Mouse (Mus musculus) erythroblast, embryonic 14.5 days (primary cell): Measurements from ENCODE around the gene Comp. TPM values are rescaled to one million over a fixed set of nuclear protein-coding genes. Genes with fewer than 3 reads are reported as not detected.

ENCODE experiments used
- H3K27me3 ChIP-seq: 2 replicates; pipeline ENCODE4 v1.6.1; 2012; ENCODE audit warnings: inconsistent platforms; ENCODE audit not compliant: control insufficient read depth
- H3K36me3 ChIP-seq: 2 replicates; pipeline ENCODE4 v1.6.1; 2012; ENCODE audit warnings: mild to moderate bottlenecking, inconsistent platforms; ENCODE audit not compliant: control insufficient read depth
- H3K4me1 ChIP-seq: 2 replicates; pipeline ENCODE4 v1.6.1; 2012; ENCODE audit warnings: inconsistent platforms; ENCODE audit not compliant: control insufficient read depth
- H3K4me3 ChIP-seq: replicated peaks from 2 replicates; pipeline ENCODE3; 2012; ENCODE audit warnings: moderate library complexity, mild to moderate bottlenecking, inconsistent platforms
- H3K9me3 ChIP-seq: 2 replicates; pipeline ENCODE4 v1.6.1; 2012; ENCODE audit warnings: low read length, inconsistent platforms, mixed read lengths; ENCODE audit not compliant: control insufficient read depth
- GATA1 ChIP-seq: IDR thresholded peaks from 2 replicates; pipeline ENCODE4 v1.6.1; 2012; ENCODE audit warnings: low read length, inconsistent platforms, mixed read lengths
- TAL1 ChIP-seq: IDR thresholded peaks from 3 replicates; pipeline ENCODE4 v1.6.1; 2012; ENCODE audit warnings: low read length, inconsistent platforms, mixed read lengths
- polyA plus RNA-seq: library from polyadenylated mRNA; stranded (reverse); fragments of >175 nt; gene quantifications from 2 replicates; pipeline ENCODE4 v1.2.3, GENCODE M21; 2012

Comp gene
- polyA plus RNA-seq, 1 experiment = not detected

GRCm38 (mm10) chr8:70347860-70348420 lies 25.4 kb upstream of the Comp start:
- no peak for TF ChIP-seq GATA1
- TF ChIP-seq TAL1 = no peak
- Histone ChIP-seq H3K4me1 (peaks cover 84% of the 10 kb centered on the region), H3K36me3 (peaks cover 91% of the 10 kb centered on the region)

DNA sequence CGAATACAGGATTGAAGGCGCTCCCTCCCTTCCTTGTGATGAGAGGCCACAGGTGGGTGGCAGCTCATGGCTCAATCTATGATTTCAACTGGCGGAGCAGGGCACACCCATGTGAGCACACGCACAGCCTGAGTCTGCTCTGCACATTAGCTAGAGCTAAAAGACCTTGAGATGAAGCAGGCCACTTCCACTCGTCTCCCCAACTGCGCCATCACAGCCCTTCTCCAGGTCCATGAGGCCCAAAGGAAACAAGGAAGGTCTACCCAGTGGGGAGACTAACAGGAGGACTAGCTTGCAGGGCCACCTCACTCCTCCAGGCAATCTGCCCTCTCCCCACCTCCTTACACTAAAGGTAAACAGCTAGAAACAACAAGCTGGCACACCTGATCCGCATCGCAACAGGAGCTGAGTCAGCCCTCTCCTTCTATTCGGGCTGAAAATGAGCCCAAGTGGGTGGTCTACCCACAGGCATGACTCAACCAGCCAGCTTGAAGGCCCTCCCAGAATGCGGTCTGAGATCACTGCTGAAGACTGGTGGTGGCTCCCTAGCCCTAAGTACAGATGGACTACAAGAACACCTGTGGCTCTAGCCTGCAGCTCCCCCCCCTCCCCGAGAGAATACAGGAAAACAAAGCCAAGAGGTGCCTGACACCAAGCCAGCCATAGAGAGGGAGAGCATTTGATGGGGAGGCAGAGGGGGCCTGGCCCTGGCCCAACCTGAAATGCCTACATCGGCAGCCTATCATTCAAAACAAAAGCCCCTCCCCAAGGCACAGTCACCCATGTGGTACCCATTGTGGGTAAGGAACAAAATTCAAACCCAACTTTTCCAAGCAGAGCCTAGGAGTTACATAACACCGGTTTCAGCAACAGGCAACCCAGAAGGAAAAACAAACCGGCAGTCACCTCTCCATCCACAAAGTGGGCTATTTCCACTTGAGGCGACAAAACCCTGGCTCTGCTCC lies 22.0 kb upstream of the Comp start:
- TF ChIP-seq GATA1 = no peak
- TF ChIP-seq TAL1 = no peak
- H3K4me3 ChIP-seq = peak overlapping the region; percentile 89
- no peaks in the 10 kb centered on the region for H3K27me3 ChIP-seq
- peaks cover 59% of the 10 kb centered on the region for H3K36me3 ChIP-seq
- H3K4me1 ChIP-seq = peaks cover 86% of the 10 kb centered on the region
- no peaks in the 10 kb centered on the region for H3K9me3 ChIP-seq

More at GRCm38 (mm10) chr8:70347860-70348420, 25.4 kb upstream of the Comp start:
- no peaks in the 10 kb centered on the region for H3K9me3 ChIP-seq
- no peaks in the 10 kb centered on the region for H3K27me3 ChIP-seq
- H3K4me3 ChIP-seq = peak overlapping the region; percentile 28

- peaks cover 2% of the 10 kb centered on the region; the same call in 1 of the 2 replicates for H3K9me3 ChIP-seq
- TF ChIP-seq TAL1 (no peak), GATA1 (no peak)
- no peaks in the 10 kb centered on the region for H3K27me3 ChIP-seq
- H3K4me3 ChIP-seq = peak overlapping the region; percentile 89
- peaks cover 88% of the 10 kb centered on the region for H3K4me1 ChIP-seq
- peaks cover 52% of the 10 kb centered on the region for H3K36me3 ChIP-seq
These were observed 21.4 kb upstream of the Comp start for GRCm38 (mm10) chr8:70352000-70352384.

DNA sequence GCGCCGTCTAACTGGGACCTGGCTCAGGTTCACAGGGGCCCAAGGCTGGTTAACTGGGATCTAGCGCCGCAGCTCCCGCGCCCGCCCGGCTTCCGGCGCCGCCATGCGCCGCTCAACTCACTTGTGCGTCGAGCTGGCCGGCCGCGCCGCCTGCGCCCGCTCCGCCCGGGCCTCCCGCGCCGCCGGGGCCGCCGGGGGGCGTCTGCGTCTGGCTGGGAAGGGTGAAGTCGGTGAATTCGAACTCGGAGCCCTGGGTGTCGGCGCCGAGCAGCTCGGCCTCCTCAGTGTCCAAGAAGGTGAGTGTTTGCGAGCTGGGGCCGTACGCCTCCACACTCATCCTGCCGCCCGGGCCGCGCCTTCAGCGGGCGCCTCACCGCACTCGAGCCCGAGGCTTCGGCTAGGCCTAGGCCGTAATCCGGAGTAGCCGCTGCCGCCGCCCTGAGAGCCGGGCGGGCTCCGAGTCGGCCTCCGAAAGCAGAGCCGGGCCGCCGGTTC lies 20.7 kb upstream of the Comp start:
- peak overlapping the region; percentile 89 for H3K4me3 ChIP-seq
- peaks cover 88% of the 10 kb centered on the region for H3K4me1 ChIP-seq
- no peak for TF ChIP-seq GATA1
- no peak for TF ChIP-seq TAL1
- H3K9me3 ChIP-seq = peaks cover 2% of the 10 kb centered on the region; the same call in 1 of the 2 replicates
- H3K27me3 ChIP-seq = no peaks in the 10 kb centered on the region
- peaks cover 45% of the 10 kb centered on the region for H3K36me3 ChIP-seq

DNA sequence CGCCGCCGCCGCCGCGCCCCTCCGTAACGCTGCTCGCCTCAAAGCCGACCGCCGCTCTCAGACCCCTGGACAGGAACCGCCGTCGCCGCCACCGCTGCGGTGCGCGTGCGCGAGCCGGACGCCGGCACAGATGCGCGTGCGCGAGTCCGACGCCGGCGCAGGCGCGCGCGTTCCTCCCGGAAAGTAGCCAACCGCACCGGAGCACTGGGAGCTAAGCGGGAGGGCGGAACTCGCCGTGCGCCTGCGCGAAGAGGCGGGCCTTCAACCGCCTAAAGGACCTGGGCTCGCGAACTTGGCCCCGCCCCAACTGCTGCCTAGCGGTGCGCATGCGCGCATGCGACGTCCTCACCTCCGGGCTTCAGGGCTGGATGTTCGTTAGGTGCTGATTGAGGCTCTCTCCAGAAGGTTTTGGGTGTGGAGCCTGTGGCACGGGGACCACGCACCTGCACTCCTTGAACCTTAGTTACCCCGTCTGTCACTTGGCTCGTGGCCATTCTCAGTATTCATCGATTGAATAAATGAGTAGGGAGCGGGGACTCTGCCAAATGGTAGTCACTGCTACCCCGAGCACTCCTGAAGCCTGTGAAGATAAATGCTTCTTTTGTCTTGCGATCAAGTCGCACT lies 20.1 kb upstream of the Comp start, which contains the start of gene Upf1:
Upf1 (minus strand) TSS at position 85 of the 624 bp plus-strand sequence.
- Histone ChIP-seq H3K36me3 (peaks cover 39% of the 10 kb centered on the region), H3K9me3 (peaks cover 2% of the 10 kb centered on the region; the same call in 1 of the 2 replicates), H3K27me3 (no peaks in the 10 kb centered on the region), H3K4me1 (peaks cover 87% of the 10 kb centered on the region), H3K4me3 (peak within 1 kb of the TSS; percentile 89)
- TF ChIP-seq TAL1 (peak; percentile 32; the same call in 1 of the 3 replicates), GATA1 (no peak)

DNA sequence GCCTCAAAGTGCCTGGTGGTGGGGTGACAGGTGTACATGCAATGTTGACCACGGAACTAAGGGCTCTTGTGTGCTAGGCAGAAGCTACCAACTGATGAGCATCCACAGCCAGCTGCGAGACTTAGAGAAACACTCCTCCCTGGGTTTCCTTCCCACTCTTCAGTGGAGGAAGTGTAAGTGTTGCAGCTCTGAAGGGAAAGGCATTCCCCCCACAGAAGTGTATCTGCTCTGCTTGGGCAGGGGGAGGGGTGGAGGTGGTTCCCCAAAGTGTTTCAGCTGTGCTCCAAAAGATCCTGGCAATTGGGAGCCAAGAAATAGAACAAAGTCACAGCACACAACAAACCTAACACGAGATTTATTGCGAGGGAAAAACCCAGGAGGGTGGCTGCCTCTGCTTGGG lies 19.4 kb upstream of the Comp start:
- H3K4me1 ChIP-seq = peaks cover 86% of the 10 kb centered on the region

GRCm38 (mm10) chr8:70356111-70356510 lies 17.2 kb upstream of the Comp start:
- Histone ChIP-seq H3K9me3 (peaks cover 6% of the 10 kb centered on the region), H3K4me1 (peaks cover 70% of the 10 kb centered on the region), H3K4me3 (peak overlapping the region; percentile 30), H3K27me3 (peaks cover 3% of the 10 kb centered on the region; the same call in 1 of the 2 replicates), H3K36me3 (peaks cover 11% of the 10 kb centered on the region)
- TF ChIP-seq TAL1 (peak; percentile 38; the same call in 2 of the 3 replicates), GATA1 (0 out of 2 replicates have a peak, but pooled peaks have one; percentile 26)

More for the DNA sequence above, 19.4 kb upstream of the Comp start:
- Histone ChIP-seq H3K27me3 (no peaks in the 10 kb centered on the region), H3K4me3 (peak overlapping the region; percentile 89), H3K9me3 (peaks cover 2% of the 10 kb centered on the region; the same call in 1 of the 2 replicates), H3K36me3 (peaks cover 32% of the 10 kb centered on the region)
- no peak for TF ChIP-seq TAL1
- TF ChIP-seq GATA1 = no peak

GRCm38 (mm10) chr8:70359411-70359810 lies 13.9 kb upstream of the Comp start:
- Histone ChIP-seq H3K4me3 (no peak overlapping the region), H3K36me3 (no peaks in the 10 kb centered on the region; the same call in 1 of the 2 replicates), H3K4me1 (peaks cover 47% of the 10 kb centered on the region), H3K9me3 (peaks cover 6% of the 10 kb centered on the region), H3K27me3 (peaks cover 9% of the 10 kb centered on the region)
- no peak for TF ChIP-seq TAL1
- TF ChIP-seq GATA1 = no peak
